In genomic region chr2:61814548-61815473, GRCm38 (mm10) we compare ENCODE assay signal across 8 mouse cellular contexts. TPM values are rescaled to one million over a fixed set of nuclear protein-coding genes. Genes with fewer than 3 reads are reported as not detected.
DNase-seq lines count a peak whose midpoint lies in the region; ATAC-seq and TF ChIP-seq lines count a peak whose summit lies in the region.

No protein-coding gene starts in this region.

- H3K27ac ChIP-seq in heart, embryonic 11.5 days (ENCODE audit: low read depth, low read length) = no peak overlapping the region
- peak overlapping the region; percentile 53; the same call in 1 of the 2 replicates for H3K27ac ChIP-seq in embryonic facial prominence, embryonic 13.5 days
- peak overlapping the region; percentile 82; the same call in 1 of the 2 replicates for H3K27ac ChIP-seq in hindbrain, postnatal 0 days
- no peak overlapping the region for H3K27ac ChIP-seq in liver, embryonic 16.5 days (ENCODE audit: low read length)
- no peak overlapping the region for H3K27ac ChIP-seq in small intestine, adult 2 months (ENCODE audit: insufficient read depth, low read depth, low read length)

- H3K4me1 ChIP-seq in heart, embryonic 11.5 days (ENCODE audit: control insufficient read depth, insufficient read depth, low read length) = peaks cover 8% of the 10 kb centered on the region; the same call in 1 of the 2 replicates
- peaks cover 21% of the 10 kb centered on the region for H3K4me1 ChIP-seq in embryonic facial prominence, embryonic 13.5 days
- H3K4me1 ChIP-seq in hindbrain, postnatal 0 days (ENCODE audit: insufficient read depth, low read length) = peaks cover 6% of the 10 kb centered on the region; the same call in 1 of the 2 replicates
- H3K4me1 ChIP-seq in liver, embryonic 16.5 days (ENCODE audit: control insufficient read depth, low read depth, low read length) = peaks cover 8% of the 10 kb centered on the region
- peaks cover 12% of the 10 kb centered on the region for H3K4me1 ChIP-seq in small intestine, adult 2 months (ENCODE audit: control insufficient read depth, insufficient read depth, insufficient read length, low read length)

- H3K9me3 ChIP-seq in heart, embryonic 11.5 days (replicated peaks; ENCODE audit: control insufficient read depth, low read length) = no peaks in the 10 kb centered on the region
- H3K9me3 ChIP-seq in embryonic facial prominence, embryonic 13.5 days = no peaks in the 10 kb centered on the region
- H3K9me3 ChIP-seq in hindbrain, postnatal 0 days (ENCODE audit: low read length) = no peaks in the 10 kb centered on the region
- H3K9me3 ChIP-seq in liver, embryonic 16.5 days (replicated peaks; ENCODE audit: control insufficient read depth, low read length) = no peaks in the 10 kb centered on the region

- H3K9ac ChIP-seq in heart, embryonic 11.5 days (ENCODE audit: low read depth, low read length) = peak overlapping the region; percentile 63; the same call in 1 of the 2 replicates
- H3K9ac ChIP-seq in embryonic facial prominence, embryonic 13.5 days = peak overlapping the region; percentile 73
- H3K9ac ChIP-seq in hindbrain, postnatal 0 days (replicated peaks; ENCODE audit: low read length) = peak overlapping the region; percentile 63; the same call in 1 of the 2 replicates
- no peak overlapping the region for H3K9ac ChIP-seq in liver, embryonic 16.5 days (ENCODE audit: low read depth, low read length)

- no peak for TF ChIP-seq POLR2A in small intestine, adult 2 months (IDR thresholded peaks at IDR 0.05; ENCODE audit: low read depth, low read length)

- H3K36me3 ChIP-seq in heart, embryonic 11.5 days (ENCODE audit: control insufficient read depth, insufficient read depth, low read length) = no peaks in the 10 kb centered on the region
- H3K36me3 ChIP-seq in embryonic facial prominence, embryonic 13.5 days = no peaks in the 10 kb centered on the region
- no peaks in the 10 kb centered on the region for H3K36me3 ChIP-seq in hindbrain, postnatal 0 days (ENCODE audit: insufficient read depth, low read length)
- no peaks in the 10 kb centered on the region for H3K36me3 ChIP-seq in liver, embryonic 16.5 days (ENCODE audit: control insufficient read depth, insufficient read depth)
- no peaks in the 10 kb centered on the region for H3K36me3 ChIP-seq in small intestine, adult 2 months (ENCODE audit: control insufficient read depth, insufficient read depth, low read length)

- H3K4me3 ChIP-seq in heart, embryonic 11.5 days (ENCODE audit: low read depth, low read length) = peak overlapping the region; percentile 39
- H3K4me3 ChIP-seq in embryonic facial prominence, embryonic 13.5 days = peak overlapping the region; percentile 46
- peak overlapping the region; percentile 44 for H3K4me3 ChIP-seq in hindbrain, postnatal 0 days (ENCODE audit: low read length)
- peak overlapping the region; percentile 47 for H3K4me3 ChIP-seq in liver, embryonic 16.5 days (ENCODE audit: low read depth, low read length)
- H3K4me3 ChIP-seq in small intestine, adult 2 months (ENCODE audit: low read depth, low read length) = peak overlapping the region; percentile 47

- DNase-seq in heart, adult 11 months = no peak
- DNase-seq in Patski (ENCODE audit: low read depth, low spot score) = no peak
- DNase-seq in hindbrain, postnatal 0 days (ENCODE audit: low spot score) = peak; percentile 78
- no peak for DNase-seq in thymus, postnatal 0 days (ENCODE audit: low spot score)

- POLR2A ChIA-PET in Patski (lab: Charles Lee) = interaction anchor here (0.5 kb wide), 1 partner anchor 1805 kb away, joined by 3 read pairs; no protein-coding TSS in a partner anchor

- H3K27me3 ChIP-seq in heart, embryonic 11.5 days (ENCODE audit: control insufficient read depth, insufficient read depth, low read length) = peaks cover 58% of the 10 kb centered on the region
- peaks cover 11% of the 10 kb centered on the region for H3K27me3 ChIP-seq in Patski
- H3K27me3 ChIP-seq in embryonic facial prominence, embryonic 13.5 days = peaks cover 82% of the 10 kb centered on the region
- peaks cover 35% of the 10 kb centered on the region for H3K27me3 ChIP-seq in hindbrain, postnatal 0 days (ENCODE audit: insufficient read depth, low read length)
- peaks cover 72% of the 10 kb centered on the region for H3K27me3 ChIP-seq in liver, embryonic 16.5 days (ENCODE audit: control insufficient read depth, insufficient read depth, low read depth, low read length)
- H3K27me3 ChIP-seq in small intestine, adult 2 months (ENCODE audit: control insufficient read depth, insufficient read depth, low read length) = peaks cover 65% of the 10 kb centered on the region

- H3K4me2 ChIP-seq in heart, embryonic 11.5 days = peak overlapping the region; percentile 83
- H3K4me2 ChIP-seq in embryonic facial prominence, embryonic 13.5 days = peak overlapping the region; percentile 83
- peak overlapping the region; percentile 71 for H3K4me2 ChIP-seq in hindbrain, postnatal 0 days (ENCODE audit: low read depth, low read length)
- H3K4me2 ChIP-seq in liver, embryonic 16.5 days (ENCODE audit: low read depth, low read length) = peak overlapping the region; percentile 64

- in situ Hi-C loops in Patski (cut with MboI; ENCODE audit: low pct_unique_long_range_greater_than_20kb) = no loop called here

- peak; percentile 62 for TF ChIP-seq CTCF in Patski (IDR thresholded peaks at IDR 0.05)
- TF ChIP-seq CTCF in hindbrain, postnatal 0 days (IDR thresholded peaks at IDR 0.05; ENCODE audit: low read depth) = peak; percentile 75
- peak; percentile 33; the same call in 1 of the 2 replicates for TF ChIP-seq CTCF in small intestine, adult 2 months (IDR thresholded peaks at IDR 0.05; ENCODE audit: extremely low read depth, insufficient read length, insufficient replicate concordance, low read depth, low read length)

- peak; percentile 44; the same call in 1 of the 2 replicates for ATAC-seq in heart, embryonic 11.5 days (replicated peaks; ENCODE audit: insufficient number of reproducible peaks, low FRiP score, low TSS enrichment)
- peak; percentile 60 for ATAC-seq in Patski
- peak; percentile 78 for ATAC-seq in embryonic facial prominence, embryonic 13.5 days (ENCODE audit: insufficient number of reproducible peaks, insufficient read depth, low FRiP score, low TSS enrichment, low read depth)
- peak; percentile 87 for ATAC-seq in hindbrain, postnatal 0 days
- ATAC-seq in liver, embryonic 16.5 days (ENCODE audit: low read depth) = 0 out of 2 replicates have a peak, but pooled peaks have one; percentile 16

- WGBS in heart, embryonic 11.5 days (ENCODE audit: insufficient replicate concordance) = 2% methylated on average over 47 of the region's 50 CpGs
- 3% methylated on average over 23 of the region's 50 CpGs for WGBS in embryonic facial prominence, embryonic 13.5 days
- 5% methylated on average over 41 of the region's 50 CpGs for WGBS in hindbrain, postnatal 0 days
- 3% methylated on average over 49 of the region's 50 CpGs for WGBS in liver, embryonic 16.5 days (ENCODE audit: insufficient replicate concordance)
- 4% methylated on average over 43 of the region's 50 CpGs for WGBS in small intestine, adult 2 months

- CTCF ChIA-PET in Patski (lab: Charles Lee) = no interaction called here

RNA-seq across cellular contexts. Expression of gene Tbr1, which starts 12.1 kb away (rescaled TPM):
- polyA plus RNA-seq in heart, embryonic 11.5 days (2014; fragmentation: Nextera tagmentation; extraction: Ambion mirVana) = 0.24 and 0.37 TPM in 2 replicates
- polyA plus RNA-seq in Patski (2021) = 0.01 TPM
- 0.20 and 0.34 TPM in 2 replicates for polyA plus RNA-seq in embryonic facial prominence, embryonic 13.5 days (2015; fragmentation: Nextera tagmentation; extraction: Ambion mirVana)
- 0.58 and 1.1 TPM in 2 replicates for total RNA-seq in hindbrain, postnatal 0 days (2014; rRNA removed)
- polyA plus RNA-seq in hindbrain, postnatal 0 days (2015; fragmentation: Nextera tagmentation; extraction: Ambion mirVana) = 0.48 and 0.50 TPM in 2 replicates
- polyA plus RNA-seq in liver, embryonic 16.5 days (2015; fragmentation: Nextera tagmentation; extraction: Ambion mirVana) = not detected in 2 replicates
- not detected in 2 replicates for polyA plus RNA-seq in small intestine, adult 2 months (2012; rRNA removed)
- 0.05 TPM in 1 of 2 replicates, not detected in the other for polyA plus RNA-seq in thymus, postnatal 0 days (2015; fragmentation: Nextera tagmentation; extraction: Ambion mirVana)

Comparison
In these comparisons a context has a peak if more than half of its experiments do, and no peak if none do; other contexts are left out.
1. ATAC-seq: peak in every context shown above with its lines; median percentile 87 in hindbrain, postnatal 0 days; 78 in embryonic facial prominence, embryonic 13.5 days; 60 in Patski; 44 in heart, embryonic 11.5 days; 16 in liver, embryonic 16.5 days.
2. H3K27ac ChIP-seq: peak in embryonic facial prominence, embryonic 13.5 days (single experiment) and hindbrain, postnatal 0 days (single experiment); none in heart, embryonic 11.5 days (single experiment), liver, embryonic 16.5 days (single experiment) and small intestine, adult 2 months (single experiment).
3. Peak in every context shown above with its lines, with median percentiles within 50 percentile points of each other: H3K4me2 ChIP-seq, H3K4me3 ChIP-seq and CTCF ChIP-seq.